Mouse (Mus musculus): ENCODE measurements around the gene H2-D1.

GRCm38 (mm10) chr17:35249451-35250197 is 12.9 kb upstream of the H2-D1 start:
- no peak for TF ChIP-seq CTCF (IDR thresholded peaks at IDR 0.05; ENCODE audit: insufficient read depth, low read depth, low read length)
- TF ChIP-seq POLR2A (IDR thresholded peaks at IDR 0.05; ENCODE audit: insufficient read depth, low read depth, low read length): no peak
